Mouse (Mus musculus): ENCODE results near the gene Nfia. TPM values are rescaled to one million over a fixed set of nuclear protein-coding genes. Genes with fewer than 3 reads are reported as not detected.
A peak's percentile ranks its signal among the peaks of the same experiment; 100 is the strongest.

Gene Nfia
- polyA plus RNA-seq, 1 experiment from 2014 or later: 14.4 TPM

GRCm38 (mm10) chr4:97841745-97842144 lies 69.2 kb downstream of the Nfia start:
- Histone ChIP-seq H3K4me1 (peaks cover 47% of the 10 kb centered on the region), H3K27me3 (ENCODE audit: insufficient read depth, poor library complexity, severe bottlenecking) (no peaks in the 10 kb centered on the region), H3K4me3 (no peak overlapping the region), H3K9me3 (no peaks in the 10 kb centered on the region), H3K36me3 (no peaks in the 10 kb centered on the region), H3K27ac (no peak overlapping the region; the same call in 1 of the 2 replicates)
- DNase-seq (ENCODE audit: low spot score): peak; percentile 58
- 56% methylated on average over 5 of the region's 5 CpGs for WGBS

- H3K9me3 ChIP-seq: no peaks in the 10 kb centered on the region
- H3K36me3 ChIP-seq: no peaks in the 10 kb centered on the region
- H3K27me3 ChIP-seq (ENCODE audit: insufficient read depth, poor library complexity, severe bottlenecking): no peaks in the 10 kb centered on the region
- no peak overlapping the region for H3K4me3 ChIP-seq
- no peak for DNase-seq (ENCODE audit: low spot score)
- H3K27ac ChIP-seq: no peak overlapping the region
- 67% methylated on average over 15 of the region's 15 CpGs for WGBS
- H3K4me1 ChIP-seq: peaks cover 49% of the 10 kb centered on the region
These were observed 71.6 kb downstream of the Nfia start for GRCm38 (mm10) chr4:97843981-97844690.

DNA sequence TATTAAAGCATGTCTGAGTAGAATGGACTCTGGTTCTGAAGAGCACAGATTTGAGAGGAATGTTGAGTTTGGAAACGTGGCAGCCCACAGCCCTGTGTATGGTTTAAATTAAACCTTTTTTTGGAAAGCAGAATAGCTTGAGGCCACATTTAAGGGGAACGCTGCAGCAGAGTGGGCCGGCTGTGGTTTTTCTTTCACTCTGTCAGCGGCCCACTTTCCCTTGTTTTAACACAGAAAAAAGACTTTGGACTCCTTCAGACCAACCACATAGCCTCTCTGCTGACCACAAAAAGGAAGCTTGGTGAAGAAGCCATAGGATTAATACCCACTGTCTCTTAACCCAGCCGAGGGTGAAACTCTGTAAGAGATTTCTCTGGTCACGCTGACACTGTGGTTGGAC lies 72.4 kb downstream of the Nfia start:
- no peak for DNase-seq (ENCODE audit: low spot score)
- Histone ChIP-seq H3K27me3 (ENCODE audit: insufficient read depth, poor library complexity, severe bottlenecking) (no peaks in the 10 kb centered on the region), H3K27ac (peak overlapping the region; percentile 52; the same call in 1 of the 2 replicates), H3K4me1 (peaks cover 41% of the 10 kb centered on the region), H3K36me3 (no peaks in the 10 kb centered on the region), H3K4me3 (no peak overlapping the region), H3K9me3 (no peaks in the 10 kb centered on the region)
- 57% methylated on average over 6 of the region's 6 CpGs for WGBS

GRCm38 (mm10) chr4:97847653-97848052 lies 75.1 kb downstream of the Nfia start:
- no peak for DNase-seq (ENCODE audit: low spot score)
- WGBS: 48% methylated on average over 5 of the region's 5 CpGs
- H3K4me3 ChIP-seq: no peak overlapping the region
- H3K36me3 ChIP-seq: no peaks in the 10 kb centered on the region
- H3K4me1 ChIP-seq: peaks cover 26% of the 10 kb centered on the region
- no peaks in the 10 kb centered on the region for H3K27me3 ChIP-seq (ENCODE audit: insufficient read depth, poor library complexity, severe bottlenecking)
- H3K9me3 ChIP-seq: no peaks in the 10 kb centered on the region
- peak overlapping the region; percentile 47 for H3K27ac ChIP-seq

GRCm38 (mm10) chr4:97850991-97851390 lies 78.5 kb downstream of the Nfia start:
- 85% methylated on average over 3 of the region's 3 CpGs for WGBS
- H3K27ac ChIP-seq: no peak overlapping the region
- no peak overlapping the region for H3K4me3 ChIP-seq
- no peaks in the 10 kb centered on the region for H3K36me3 ChIP-seq
- peaks cover 42% of the 10 kb centered on the region for H3K4me1 ChIP-seq
- no peaks in the 10 kb centered on the region for H3K27me3 ChIP-seq (ENCODE audit: insufficient read depth, poor library complexity, severe bottlenecking)
- H3K9me3 ChIP-seq: no peaks in the 10 kb centered on the region
- DNase-seq (ENCODE audit: low spot score): no peak

- WGBS: 66% methylated on average over 5 of the region's 5 CpGs
- H3K4me1 ChIP-seq: peaks cover 35% of the 10 kb centered on the region
- no peak for DNase-seq (ENCODE audit: low spot score)
These were observed 79.2 kb downstream of the Nfia start for GRCm38 (mm10) chr4:97851698-97852097.

DNA sequence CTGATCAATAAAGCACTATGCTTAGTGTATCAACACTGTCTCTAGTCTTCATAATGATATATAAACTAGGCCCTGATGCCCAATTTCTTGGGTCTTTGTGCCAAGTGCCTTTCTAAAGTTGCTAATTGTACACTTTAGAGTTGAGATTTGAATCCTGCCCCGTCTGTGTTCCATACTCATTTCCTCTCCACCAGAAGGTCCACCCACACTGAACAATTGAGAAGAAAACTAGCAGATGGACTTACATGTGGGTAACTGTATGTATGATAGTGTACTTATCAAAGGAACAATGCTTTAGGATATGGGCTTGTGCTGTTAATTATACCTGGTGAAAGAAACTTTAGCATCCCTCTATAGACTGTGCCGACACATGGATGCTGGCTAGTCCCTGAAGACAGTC lies 80.1 kb downstream of the Nfia start:
- no peaks in the 10 kb centered on the region for H3K9me3 ChIP-seq
- no peaks in the 10 kb centered on the region for H3K27me3 ChIP-seq (ENCODE audit: insufficient read depth, poor library complexity, severe bottlenecking)
- 83% methylated on average over 2 of the region's 2 CpGs for WGBS
- H3K4me3 ChIP-seq: no peak overlapping the region
- H3K36me3 ChIP-seq: no peaks in the 10 kb centered on the region
- DNase-seq (ENCODE audit: low spot score): no peak
- H3K4me1 ChIP-seq: peaks cover 27% of the 10 kb centered on the region
- no peak overlapping the region for H3K27ac ChIP-seq

More at GRCm38 (mm10) chr4:97851698-97852097, 79.2 kb downstream of the Nfia start:
- Histone ChIP-seq H3K27me3 (ENCODE audit: insufficient read depth, poor library complexity, severe bottlenecking) (no peaks in the 10 kb centered on the region), H3K4me3 (no peak overlapping the region), H3K27ac (no peak overlapping the region), H3K36me3 (no peaks in the 10 kb centered on the region), H3K9me3 (no peaks in the 10 kb centered on the region)

GRCm38 (mm10) chr4:97854779-97855178 lies 82.2 kb downstream of the Nfia start:
- Histone ChIP-seq H3K4me1 (peaks cover 30% of the 10 kb centered on the region), H3K27ac (no peak overlapping the region)
- 62% methylated on average over 4 of the region's 4 CpGs for WGBS

DNA sequence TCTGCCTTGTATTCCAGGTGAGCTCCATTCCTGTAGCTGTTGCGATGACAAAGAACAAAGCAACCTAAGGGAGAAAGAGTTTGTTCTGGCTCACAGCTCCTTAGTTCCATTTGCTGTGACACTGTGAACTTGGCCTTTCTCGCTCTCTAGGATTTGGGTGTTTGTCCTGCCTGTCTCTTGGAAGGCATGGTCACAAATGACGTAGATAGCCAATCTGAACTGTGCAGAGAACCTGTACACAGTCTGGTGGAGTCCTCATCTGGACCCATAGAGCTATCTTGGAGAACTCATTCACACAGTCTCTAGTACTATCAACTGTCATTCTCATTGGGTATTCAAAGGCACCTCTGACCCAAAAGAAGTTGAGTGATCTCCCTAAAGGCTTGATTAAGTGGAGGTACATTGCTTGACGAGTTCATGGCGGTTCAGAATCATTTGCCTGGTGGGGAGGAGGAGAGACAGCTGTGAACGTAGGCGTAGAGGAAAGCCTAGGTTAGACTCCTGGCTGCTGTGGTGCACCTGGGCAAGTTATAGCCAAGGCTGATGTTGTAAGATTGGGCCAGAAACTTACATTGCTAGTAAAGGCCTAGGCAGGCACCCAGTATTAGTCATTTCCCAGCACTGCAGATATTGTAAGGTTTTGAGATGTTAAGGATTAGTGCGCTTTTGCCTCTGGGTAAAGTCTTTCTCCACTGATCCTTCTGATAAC lies 83.3 kb downstream of the Nfia start:
- Histone ChIP-seq H3K4me3 (no peak overlapping the region), H3K27ac (peak overlapping the region; percentile 37; the same call in 1 of the 2 replicates), H3K4me1 (peaks cover 29% of the 10 kb centered on the region), H3K27me3 (ENCODE audit: insufficient read depth, poor library complexity, severe bottlenecking) (no peaks in the 10 kb centered on the region), H3K36me3 (no peaks in the 10 kb centered on the region), H3K9me3 (no peaks in the 10 kb centered on the region)
- no peak for DNase-seq (ENCODE audit: low spot score)
- 86% methylated on average over 8 of the region's 8 CpGs for WGBS

More at GRCm38 (mm10) chr4:97854779-97855178, 82.2 kb downstream of the Nfia start:
- Histone ChIP-seq H3K27me3 (ENCODE audit: insufficient read depth, poor library complexity, severe bottlenecking) (no peaks in the 10 kb centered on the region), H3K4me3 (no peak overlapping the region), H3K9me3 (no peaks in the 10 kb centered on the region), H3K36me3 (no peaks in the 10 kb centered on the region)
- no peak for DNase-seq (ENCODE audit: low spot score)

DNA sequence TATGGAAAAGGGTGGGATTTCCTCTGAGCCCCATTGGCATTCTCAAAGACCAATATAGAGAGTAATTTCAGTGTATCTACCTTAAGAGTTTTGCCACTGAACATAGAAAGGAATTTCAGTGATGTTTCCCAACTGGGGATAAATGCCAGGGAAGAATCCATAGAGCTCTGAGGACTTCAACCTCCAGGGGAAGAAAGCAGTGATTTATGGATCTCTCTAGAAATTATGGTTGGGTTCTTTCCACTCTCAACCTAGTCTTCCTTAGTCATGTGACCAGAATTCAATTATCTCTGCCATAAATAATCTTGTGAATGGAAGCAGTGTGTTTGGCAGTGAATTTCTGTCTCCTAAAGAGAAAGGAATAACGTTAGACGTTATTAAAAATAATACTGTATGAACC lies 85.0 kb downstream of the Nfia start:
- H3K27ac ChIP-seq: no peak overlapping the region
- no peak overlapping the region for H3K4me3 ChIP-seq
- no peak for DNase-seq (ENCODE audit: low spot score)
- WGBS: 88% methylated on average over 2 of the region's 2 CpGs
- no peaks in the 10 kb centered on the region for H3K36me3 ChIP-seq
- H3K9me3 ChIP-seq: no peaks in the 10 kb centered on the region
- H3K4me1 ChIP-seq: peaks cover 25% of the 10 kb centered on the region
- H3K27me3 ChIP-seq (ENCODE audit: insufficient read depth, poor library complexity, severe bottlenecking): no peaks in the 10 kb centered on the region

GRCm38 (mm10) chr4:97859431-97859830 lies 86.9 kb downstream of the Nfia start:
- Histone ChIP-seq H3K36me3 (no peaks in the 10 kb centered on the region), H3K4me1 (peaks cover 30% of the 10 kb centered on the region), H3K9me3 (no peaks in the 10 kb centered on the region), H3K4me3 (no peak overlapping the region), H3K27ac (no peak overlapping the region), H3K27me3 (ENCODE audit: insufficient read depth, poor library complexity, severe bottlenecking) (no peaks in the 10 kb centered on the region)
- 70% methylated on average over 4 of the region's 4 CpGs for WGBS
- DNase-seq (ENCODE audit: low spot score): no peak

- no peaks in the 10 kb centered on the region for H3K9me3 ChIP-seq
- no peak overlapping the region for H3K4me3 ChIP-seq
- no peaks in the 10 kb centered on the region for H3K36me3 ChIP-seq
- 65% methylated on average over 3 of the region's 3 CpGs for WGBS
- H3K27ac ChIP-seq: no peak overlapping the region
- no peak for DNase-seq (ENCODE audit: low spot score)
- peaks cover 22% of the 10 kb centered on the region for H3K4me1 ChIP-seq
- no peaks in the 10 kb centered on the region for H3K27me3 ChIP-seq (ENCODE audit: insufficient read depth, poor library complexity, severe bottlenecking)
These were observed 87.8 kb downstream of the Nfia start for GRCm38 (mm10) chr4:97860376-97860775.

- H3K27me3 ChIP-seq (ENCODE audit: insufficient read depth, poor library complexity, severe bottlenecking): no peaks in the 10 kb centered on the region
- WGBS: 90% methylated on average over 8 of the region's 8 CpGs
- peaks cover 17% of the 10 kb centered on the region; the same call in 1 of the 2 replicates for H3K4me1 ChIP-seq
- H3K27ac ChIP-seq: no peak overlapping the region
- no peak for DNase-seq (ENCODE audit: low spot score)
- H3K9me3 ChIP-seq: no peaks in the 10 kb centered on the region
- H3K36me3 ChIP-seq: no peaks in the 10 kb centered on the region
- H3K4me3 ChIP-seq: no peak overlapping the region
These were observed 88.3 kb downstream of the Nfia start for GRCm38 (mm10) chr4:97860791-97861344.
